Mouse (Mus musculus): ENCODE results near the gene Mepce. TPM values are rescaled to one million over a fixed set of nuclear protein-coding genes. Genes with fewer than 3 reads are reported as not detected.

The Mepce gene
- polyA plus RNA-seq, 1 experiment = 41.7 TPM

GRCm38 (mm10) chr5:137758921-137759534 is 28.4 kb downstream of the Mepce start:
- Histone ChIP-seq H3K27ac (ENCODE audit: insufficient read depth, low read depth, low read length) (no peak overlapping the region), H3K4me3 (ENCODE audit: low read depth, low read length) (no peak overlapping the region)
- 89% methylated on average over 19 of the region's 19 CpGs for WGBS

GRCm38 (mm10) chr5:137757887-137758286 is 29.6 kb downstream of the Mepce start:
- H3K27ac ChIP-seq (ENCODE audit: insufficient read depth, low read depth, low read length) = no peak overlapping the region
- 82% methylated on average over 6 of the region's 6 CpGs for WGBS
- no peaks in the 10 kb centered on the region for H3K27me3 ChIP-seq (ENCODE audit: control insufficient read depth, insufficient read depth, low read length)
- peaks cover 5% of the 10 kb centered on the region for H3K4me1 ChIP-seq (ENCODE audit: control insufficient read depth, insufficient read depth, insufficient read length, low read length)
- H3K36me3 ChIP-seq (ENCODE audit: control insufficient read depth, insufficient read depth, low read length) = peaks cover 41% of the 10 kb centered on the region
- TF ChIP-seq POLR2A (IDR thresholded peaks at IDR 0.05; ENCODE audit: low read depth, low read length) (no peak), CTCF (IDR thresholded peaks at IDR 0.05; ENCODE audit: extremely low read depth, insufficient read length, insufficient replicate concordance, low read depth, low read length) (no peak)
- H3K4me3 ChIP-seq (ENCODE audit: low read depth, low read length) = no peak overlapping the region

More at GRCm38 (mm10) chr5:137758921-137759534, 28.4 kb downstream of the Mepce start:
- Histone ChIP-seq H3K36me3 (ENCODE audit: control insufficient read depth, insufficient read depth, low read length) (peaks cover 30% of the 10 kb centered on the region), H3K27me3 (ENCODE audit: control insufficient read depth, insufficient read depth, low read length) (no peaks in the 10 kb centered on the region), H3K4me1 (ENCODE audit: control insufficient read depth, insufficient read depth, insufficient read length, low read length) (peaks cover 5% of the 10 kb centered on the region)
- TF ChIP-seq POLR2A (IDR thresholded peaks at IDR 0.05; ENCODE audit: low read depth, low read length) = no peak
- TF ChIP-seq CTCF (IDR thresholded peaks at IDR 0.05; ENCODE audit: extremely low read depth, insufficient read length, insufficient replicate concordance, low read depth, low read length) = no peak

- Histone ChIP-seq H3K27me3 (ENCODE audit: control insufficient read depth, insufficient read depth, low read length) (no peaks in the 10 kb centered on the region), H3K27ac (ENCODE audit: insufficient read depth, low read depth, low read length) (no peak overlapping the region), H3K4me1 (ENCODE audit: control insufficient read depth, insufficient read depth, insufficient read length, low read length) (peaks cover 5% of the 10 kb centered on the region), H3K36me3 (ENCODE audit: control insufficient read depth, insufficient read depth, low read length) (peaks cover 47% of the 10 kb centered on the region), H3K4me3 (ENCODE audit: low read depth, low read length) (no peak overlapping the region)
- TF ChIP-seq CTCF (IDR thresholded peaks at IDR 0.05; ENCODE audit: extremely low read depth, insufficient read length, insufficient replicate concordance, low read depth, low read length) = peak; percentile 94
- no peak for TF ChIP-seq POLR2A (IDR thresholded peaks at IDR 0.05; ENCODE audit: low read depth, low read length)
- 49% methylated on average over 10 of the region's 10 CpGs for WGBS
These were observed 30.4 kb downstream of the Mepce start for GRCm38 (mm10) chr5:137756882-137757661.

- H3K4me3 ChIP-seq (ENCODE audit: low read depth, low read length) = no peak overlapping the region
- H3K36me3 ChIP-seq (ENCODE audit: control insufficient read depth, insufficient read depth, low read length) = peaks cover 57% of the 10 kb centered on the region
- H3K27me3 ChIP-seq (ENCODE audit: control insufficient read depth, insufficient read depth, low read length) = no peaks in the 10 kb centered on the region
- H3K4me1 ChIP-seq (ENCODE audit: control insufficient read depth, insufficient read depth, insufficient read length, low read length) = peaks cover 5% of the 10 kb centered on the region
- TF ChIP-seq CTCF (IDR thresholded peaks at IDR 0.05; ENCODE audit: extremely low read depth, insufficient read length, insufficient replicate concordance, low read depth, low read length) = no peak
- TF ChIP-seq POLR2A (IDR thresholded peaks at IDR 0.05; ENCODE audit: low read depth, low read length) = no peak
- 81% methylated on average over 3 of the region's 3 CpGs for WGBS
- no peak overlapping the region for H3K27ac ChIP-seq (ENCODE audit: insufficient read depth, low read depth, low read length)
These were observed 31.3 kb downstream of the Mepce start for GRCm38 (mm10) chr5:137756106-137756505.

GRCm38 (mm10) chr5:137755425-137755824 is 32.0 kb downstream of the Mepce start:
- TF ChIP-seq CTCF (IDR thresholded peaks at IDR 0.05; ENCODE audit: extremely low read depth, insufficient read length, insufficient replicate concordance, low read depth, low read length) (no peak), POLR2A (IDR thresholded peaks at IDR 0.05; ENCODE audit: low read depth, low read length) (no peak)
- Histone ChIP-seq H3K27me3 (ENCODE audit: control insufficient read depth, insufficient read depth, low read length) (no peaks in the 10 kb centered on the region), H3K4me1 (ENCODE audit: control insufficient read depth, insufficient read depth, insufficient read length, low read length) (peaks cover 5% of the 10 kb centered on the region), H3K27ac (ENCODE audit: insufficient read depth, low read depth, low read length) (no peak overlapping the region), H3K4me3 (ENCODE audit: low read depth, low read length) (no peak overlapping the region), H3K36me3 (ENCODE audit: control insufficient read depth, insufficient read depth, low read length) (peaks cover 62% of the 10 kb centered on the region)
- WGBS = 87% methylated on average over 5 of the region's 5 CpGs

GRCm38 (mm10) chr5:137753111-137753832 is 34.2 kb downstream of the Mepce start:
- Histone ChIP-seq H3K4me3 (ENCODE audit: low read depth, low read length) (no peak overlapping the region), H3K27ac (ENCODE audit: insufficient read depth, low read depth, low read length) (no peak overlapping the region)
- 73% methylated on average over 13 of the region's 13 CpGs for whole genome bisulfite sequencing

GRCm38 (mm10) chr5:137751988-137752387 is 35.5 kb downstream of the Mepce start:
- Histone ChIP-seq H3K4me3 (ENCODE audit: low read depth, low read length) (no peak overlapping the region), H3K36me3 (ENCODE audit: control insufficient read depth, insufficient read depth, low read length) (peaks cover 45% of the 10 kb centered on the region), H3K27me3 (ENCODE audit: control insufficient read depth, insufficient read depth, low read length) (no peaks in the 10 kb centered on the region), H3K27ac (ENCODE audit: insufficient read depth, low read depth, low read length) (no peak overlapping the region), H3K4me1 (ENCODE audit: control insufficient read depth, insufficient read depth, insufficient read length, low read length) (peaks cover 8% of the 10 kb centered on the region)
- TF ChIP-seq POLR2A (IDR thresholded peaks at IDR 0.05; ENCODE audit: low read depth, low read length) (no peak), CTCF (IDR thresholded peaks at IDR 0.05; ENCODE audit: extremely low read depth, insufficient read length, insufficient replicate concordance, low read depth, low read length) (no peak)
- WGBS = 63% methylated on average over 6 of the region's 6 CpGs

More at GRCm38 (mm10) chr5:137753111-137753832, 34.2 kb downstream of the Mepce start:
- peaks cover 5% of the 10 kb centered on the region for H3K4me1 ChIP-seq (ENCODE audit: control insufficient read depth, insufficient read depth, insufficient read length, low read length)
- H3K27me3 ChIP-seq (ENCODE audit: control insufficient read depth, insufficient read depth, low read length) = no peaks in the 10 kb centered on the region
- peaks cover 53% of the 10 kb centered on the region for H3K36me3 ChIP-seq (ENCODE audit: control insufficient read depth, insufficient read depth, low read length)
- TF ChIP-seq CTCF (IDR thresholded peaks at IDR 0.05; ENCODE audit: extremely low read depth, insufficient read length, insufficient replicate concordance, low read depth, low read length) (no peak), POLR2A (IDR thresholded peaks at IDR 0.05; ENCODE audit: low read depth, low read length) (no peak)

Measured in small intestine, adult 2 months (tissue).